Mouse (Mus musculus) forebrain, embryonic 12.5 days (tissue): ENCODE results near the gene Pla2g2e. TPM values are rescaled to one million over a fixed set of nuclear protein-coding genes. Genes with fewer than 3 reads are reported as not detected.
"Not testable (repeated sequence)": the region's sequence is repeated elsewhere in the genome, so short reads cannot be mapped to it uniquely, and the experiment has no call there.

ENCODE experiments used
- ATAC-seq: fragments of 200-750 bp; cut with Nextera tagmentation; 2 replicates; pipeline ENCODE4 v1.8.0; 2017; ENCODE audit warnings: moderate TSS enrichment; ENCODE audit not compliant: low FRiP score
- H3K27ac ChIP-seq: fragments of 300-500 bp; sonication (generic); 2 replicates; pipeline ENCODE4 v1.5.1; 2016; ENCODE audit warnings: mild to moderate bottlenecking
- H3K27me3 ChIP-seq: fragments of 300-500 bp; sonication (generic); 2 replicates; pipeline ENCODE4 v1.6.1; 2016; ENCODE audit warnings: mild to moderate bottlenecking
- H3K36me3 ChIP-seq: fragments of 300-500 bp; sonication (generic); replicated peaks from 2 replicates; pipeline ENCODE4 v1.6.1; 2016; ENCODE audit warnings: mild to moderate bottlenecking
- H3K4me1 ChIP-seq: fragments of 300-500 bp; sonication (generic); 2 replicates; pipeline ENCODE4 v1.6.1; 2016
- H3K4me2 ChIP-seq: fragments of 300-500 bp; sonication (generic); 2 replicates; pipeline ENCODE4 v1.6.1; 2016; ENCODE audit warnings: mild to moderate bottlenecking, moderate library complexity
- H3K4me3 ChIP-seq: fragments of 300-500 bp; sonication (generic); replicated peaks from 2 replicates; pipeline ENCODE4 v1.5.1; 2016; ENCODE audit warnings: mild to moderate bottlenecking
- H3K9ac ChIP-seq: fragments of 300-500 bp; sonication (generic); 2 replicates; pipeline ENCODE4 v1.6.1; 2016; ENCODE audit warnings: mild to moderate bottlenecking
- H3K9me3 ChIP-seq: fragments of 300-500 bp; sonication (generic); 2 replicates; pipeline ENCODE4 v1.6.1; 2016
- WGBS: fragments of 180-500 bp; shearing (Covaris S2); methylation state at CpG from one replicate; pipeline ENCODE4 v1.1.7; 2016; 5-methylcytosine and 5-hydroxymethylcytosine counted together
- polyA plus RNA-seq: library from polyadenylated mRNA; unstranded; fragments of >200 nt; fragmentation: Nextera tagmentation; extraction: Ambion mirVana; gene quantifications from 2 replicates; pipeline ENCODE4 v1.2.1, GENCODE M21; 2016

The Pla2g2e gene
- polyA plus RNA-seq, 1 experiment from 2014 or later: not detected

GRCm38 (mm10) chr4:138865092-138865491 lies 12.7 kb upstream of the Pla2g2e start:
- 61% methylated on average over 5 of the region's 5 CpGs for WGBS
- no peak overlapping the region for H3K27ac ChIP-seq
- H3K9me3 ChIP-seq: no peaks in the 10 kb centered on the region
- H3K36me3 ChIP-seq: no peaks in the 10 kb centered on the region
- H3K4me3 ChIP-seq: no peak overlapping the region
- H3K4me2 ChIP-seq: no peak overlapping the region
- peaks cover 8% of the 10 kb centered on the region for H3K27me3 ChIP-seq
- no peak for ATAC-seq
- no peaks in the 10 kb centered on the region for H3K4me1 ChIP-seq
- no peak overlapping the region for H3K9ac ChIP-seq

GRCm38 (mm10) chr4:138865991-138866390 lies 11.8 kb upstream of the Pla2g2e start:
- ATAC-seq: no peak
- 74% methylated on average over 6 of the region's 6 CpGs for WGBS
- no peaks in the 10 kb centered on the region for H3K9me3 ChIP-seq

GRCm38 (mm10) chr4:138866413-138866812 lies 11.3 kb upstream of the Pla2g2e start:
- Histone ChIP-seq H3K9me3 (no peaks in the 10 kb centered on the region), H3K27me3 (peaks cover 8% of the 10 kb centered on the region), H3K4me3 (no peak overlapping the region), H3K4me2 (no peak overlapping the region), H3K4me1 (no peaks in the 10 kb centered on the region), H3K36me3 (no peaks in the 10 kb centered on the region), H3K27ac (no peak overlapping the region), H3K9ac (no peak overlapping the region)
- ATAC-seq: no peak
- 15% methylated on average over 7 of the region's 7 CpGs for WGBS

More at GRCm38 (mm10) chr4:138865991-138866390, 11.8 kb upstream of the Pla2g2e start:
- no peak overlapping the region for H3K4me3 ChIP-seq
- H3K9ac ChIP-seq: no peak overlapping the region
- H3K4me2 ChIP-seq: no peak overlapping the region
- no peaks in the 10 kb centered on the region for H3K36me3 ChIP-seq
- H3K4me1 ChIP-seq: no peaks in the 10 kb centered on the region
- no peak overlapping the region for H3K27ac ChIP-seq
- peaks cover 8% of the 10 kb centered on the region for H3K27me3 ChIP-seq

- WGBS: 74% methylated on average over 8 of the region's 8 CpGs
- H3K4me3 ChIP-seq: no peak overlapping the region
- H3K9me3 ChIP-seq: no peaks in the 10 kb centered on the region
- H3K27ac ChIP-seq: no peak overlapping the region
- no peak overlapping the region for H3K9ac ChIP-seq
- no peaks in the 10 kb centered on the region for H3K36me3 ChIP-seq
- no peak overlapping the region for H3K4me2 ChIP-seq
- peaks cover 8% of the 10 kb centered on the region for H3K27me3 ChIP-seq
- no peaks in the 10 kb centered on the region for H3K4me1 ChIP-seq
- ATAC-seq: no peak
Observed at GRCm38 (mm10) chr4:138868666-138869065, 9.1 kb upstream of the Pla2g2e start.

DNA sequence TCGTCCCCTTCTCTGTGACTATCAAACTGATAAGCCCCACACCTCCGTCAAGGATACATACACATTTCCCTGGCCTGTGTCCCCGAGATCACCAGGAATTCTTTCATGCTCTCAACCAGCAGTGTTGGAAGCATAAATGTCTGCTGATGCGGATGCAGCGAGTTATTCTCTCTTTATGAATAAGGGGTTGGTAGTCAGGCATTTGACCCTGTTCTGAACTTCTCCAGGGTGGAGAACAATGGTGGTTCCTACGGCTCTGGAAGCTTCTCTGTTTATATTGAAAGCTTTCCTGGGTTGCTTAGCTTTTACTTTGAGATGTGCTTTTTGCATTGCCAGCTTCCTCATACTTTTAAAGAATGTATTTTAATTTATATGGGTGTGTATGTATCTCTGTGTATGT lies 3.9 kb upstream of the Pla2g2e start, which contains the start of gene Gm13030:
Gene Gm13030 (minus strand): TSS at position 101 of the 400 bp plus-strand sequence.
- WGBS: 80% methylated on average over 6 of the region's 6 CpGs
- H3K27ac ChIP-seq: no peak within 1 kb of the TSS
- H3K4me3 ChIP-seq: no peak within 1 kb of the TSS
- no peaks in the 10 kb centered on the region for H3K36me3 ChIP-seq
- no peaks in the 10 kb centered on the region for H3K4me1 ChIP-seq
- ATAC-seq: no peak
- H3K9ac ChIP-seq: no peak within 1 kb of the TSS
- no peak within 1 kb of the TSS for H3K4me2 ChIP-seq
- no peaks in the 10 kb centered on the region for H3K9me3 ChIP-seq
- 0 out of 2 replicates have a peak, but pooled peaks cover 3% of the 10 kb centered on the region for H3K27me3 ChIP-seq

GRCm38 (mm10) chr4:138875275-138875674 lies 2.5 kb upstream of the Pla2g2e start:
- WGBS: 90% methylated on average over 2 of the region's 2 CpGs
- H3K27me3 ChIP-seq, H3K27ac ChIP-seq, H3K9ac ChIP-seq, H3K4me3 ChIP-seq, ATAC-seq, H3K4me1 ChIP-seq, H3K36me3 ChIP-seq, H3K4me2 ChIP-seq, H3K9me3 ChIP-seq: not testable (repeated sequence)

GRCm38 (mm10) chr4:138875986-138876385 lies 1.8 kb upstream of the Pla2g2e start:
- WGBS: 94% methylated on average over 2 of the region's 2 CpGs
- Histone ChIP-seq H3K27me3 (peaks cover 4% of the 10 kb centered on the region; the same call in 1 of the 2 replicates), H3K9me3 (no peaks in the 10 kb centered on the region), H3K9ac (no peak overlapping the region), H3K4me3 (no peak overlapping the region), H3K4me2 (no peak overlapping the region), H3K36me3 (no peaks in the 10 kb centered on the region), H3K27ac (no peak overlapping the region), H3K4me1 (0 out of 2 replicates have a peak, but pooled peaks cover 2% of the 10 kb centered on the region)
- no peak for ATAC-seq

DNA sequence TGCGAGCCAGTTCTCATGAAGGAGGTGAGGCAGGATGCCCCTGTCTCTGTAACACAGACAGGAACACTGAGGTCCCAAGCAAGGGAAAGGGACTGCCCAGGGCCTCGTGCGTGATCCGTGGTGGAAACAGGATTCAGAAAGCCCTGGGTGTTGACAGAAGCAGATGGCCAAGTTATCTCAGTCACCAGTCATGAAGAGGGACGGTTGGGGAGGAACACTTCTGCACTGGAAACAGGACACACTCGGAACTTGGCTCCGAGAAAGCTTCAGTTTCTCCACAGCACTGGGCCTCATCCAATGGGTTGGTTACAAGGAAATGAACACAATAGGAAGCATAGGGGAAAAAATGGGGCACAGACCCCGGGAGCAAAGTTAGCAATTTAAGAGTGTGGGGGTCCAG lies 1.0 kb downstream of the Pla2g2e start:
- Histone ChIP-seq H3K4me1 (peaks cover 9% of the 10 kb centered on the region), H3K27me3 (peaks cover 19% of the 10 kb centered on the region; the same call in 1 of the 2 replicates), H3K36me3 (no peaks in the 10 kb centered on the region), H3K9ac (no peak overlapping the region), H3K4me3 (no peak overlapping the region), H3K4me2 (no peak overlapping the region), H3K9me3 (no peaks in the 10 kb centered on the region), H3K27ac (no peak overlapping the region)
- WGBS: 74% methylated on average over 8 of the region's 8 CpGs
- no peak for ATAC-seq

DNA sequence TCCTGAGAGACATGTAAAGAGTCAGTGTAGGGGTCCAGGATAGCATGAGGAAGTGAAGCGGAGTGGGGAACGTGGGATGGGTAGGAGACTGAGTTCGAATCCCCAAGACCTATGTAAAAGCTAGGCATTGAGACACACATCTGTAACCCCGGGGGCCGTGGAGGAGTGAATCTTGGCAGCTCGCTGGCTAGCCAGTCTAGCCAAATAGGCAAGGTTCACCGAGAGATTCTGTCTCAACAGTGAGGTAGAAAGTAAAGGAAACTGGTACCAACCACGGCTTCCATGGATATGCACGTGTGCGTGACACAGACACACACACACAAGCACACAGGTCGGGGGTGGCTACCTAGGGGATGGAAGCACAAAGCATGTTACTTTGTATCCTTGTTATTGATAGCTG lies 2.1 kb downstream of the Pla2g2e start:
- Histone ChIP-seq H3K27ac (no peak overlapping the region), H3K36me3 (no peaks in the 10 kb centered on the region), H3K4me2 (no peak overlapping the region), H3K9me3 (no peaks in the 10 kb centered on the region), H3K27me3 (peaks cover 19% of the 10 kb centered on the region; the same call in 1 of the 2 replicates), H3K9ac (no peak overlapping the region), H3K4me3 (no peak overlapping the region), H3K4me1 (peaks cover 9% of the 10 kb centered on the region)
- WGBS: 86% methylated on average over 11 of the region's 11 CpGs
- ATAC-seq: no peak

GRCm38 (mm10) chr4:138880811-138881584 lies 3.3 kb downstream of the Pla2g2e start:
- Histone ChIP-seq H3K9ac (no peak overlapping the region), H3K4me3 (no peak overlapping the region), H3K27me3 (peaks cover 19% of the 10 kb centered on the region; the same call in 1 of the 2 replicates), H3K4me1 (peaks cover 9% of the 10 kb centered on the region), H3K4me2 (no peak overlapping the region), H3K9me3 (no peaks in the 10 kb centered on the region), H3K36me3 (no peaks in the 10 kb centered on the region), H3K27ac (no peak overlapping the region)
- no peak for ATAC-seq
- WGBS: 88% methylated on average over 7 of the region's 7 CpGs

GRCm38 (mm10) chr4:138882179-138882578 lies 4.4 kb downstream of the Pla2g2e start:
- 9% methylated on average over 15 of the region's 16 CpGs for WGBS
- Histone ChIP-seq H3K9ac (peak overlapping the region; percentile 21; the same call in 1 of the 2 replicates), H3K9me3 (no peaks in the 10 kb centered on the region), H3K4me3 (peak overlapping the region; percentile 11), H3K36me3 (no peaks in the 10 kb centered on the region), H3K4me1 (peaks cover 9% of the 10 kb centered on the region), H3K27ac (no peak overlapping the region), H3K4me2 (peak overlapping the region; percentile 36), H3K27me3 (peaks cover 19% of the 10 kb centered on the region; the same call in 1 of the 2 replicates)
- peak; percentile 53; the same call in 1 of the 2 replicates for ATAC-seq

DNA sequence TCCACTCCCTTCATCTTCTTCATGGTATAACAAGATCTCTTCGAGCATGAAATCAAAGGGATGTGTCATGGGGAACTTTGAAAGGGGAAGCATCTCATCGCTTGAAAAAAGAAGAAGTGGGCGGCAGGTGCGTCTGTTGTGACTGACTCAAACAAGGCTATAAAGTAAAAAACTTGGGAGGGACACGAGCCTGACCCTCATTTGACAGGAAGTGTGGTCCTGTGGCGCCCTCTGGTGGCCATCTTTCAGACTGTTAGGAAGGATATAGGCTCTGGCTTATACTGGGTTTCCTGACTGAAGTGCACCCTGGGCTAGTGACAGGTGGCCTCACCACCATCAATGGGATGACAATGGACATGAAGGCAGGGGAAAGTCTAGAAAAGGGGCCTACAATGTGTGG lies 6.5 kb downstream of the Pla2g2e start:
- Histone ChIP-seq H3K27me3 (peaks cover 16% of the 10 kb centered on the region; the same call in 1 of the 2 replicates), H3K27ac (no peak overlapping the region), H3K4me3 (no peak overlapping the region), H3K4me1 (peaks cover 7% of the 10 kb centered on the region), H3K4me2 (no peak overlapping the region), H3K36me3 (no peaks in the 10 kb centered on the region), H3K9ac (no peak overlapping the region), H3K9me3 (no peaks in the 10 kb centered on the region)
- no peak for ATAC-seq
- 19% methylated on average over 6 of the region's 6 CpGs for WGBS

DNA sequence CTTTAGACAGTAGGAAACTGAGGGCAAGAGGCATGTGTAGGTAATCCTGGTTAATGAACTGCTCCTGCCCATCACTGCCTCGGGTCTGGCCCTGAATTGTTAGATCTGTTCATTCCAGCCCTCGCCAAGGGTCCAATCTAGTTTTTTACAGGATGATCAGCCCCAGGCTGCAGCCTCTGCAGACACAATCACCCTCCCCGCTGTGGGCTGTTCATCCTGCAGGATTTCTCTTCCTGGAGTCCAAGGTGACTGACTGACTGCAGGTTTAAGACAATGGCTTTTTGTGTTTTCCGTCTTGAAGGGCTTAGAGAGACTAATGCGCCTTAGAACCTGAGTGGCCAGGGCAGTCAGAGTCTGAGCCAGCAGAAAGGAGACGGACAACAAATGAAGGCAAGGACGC lies 11.4 kb downstream of the Pla2g2e start:
- no peak overlapping the region for H3K27ac ChIP-seq
- H3K4me3 ChIP-seq: no peak overlapping the region
- no peak overlapping the region for H3K9ac ChIP-seq
- no peaks in the 10 kb centered on the region for H3K27me3 ChIP-seq
- 31% methylated on average over 7 of the region's 7 CpGs for WGBS
- H3K9me3 ChIP-seq: no peaks in the 10 kb centered on the region
- H3K4me1 ChIP-seq: no peaks in the 10 kb centered on the region; the same call in 1 of the 2 replicates
- no peak overlapping the region for H3K4me2 ChIP-seq
- no peak for ATAC-seq
- peaks cover 28% of the 10 kb centered on the region for H3K36me3 ChIP-seq
